Mouse (Mus musculus): ENCODE data around the gene Ahnak.

GRCm38 (mm10) chr19:8993625-8993912, 4.5 kb downstream of the Ahnak start:
- TF ChIP-seq CTCF (IDR thresholded peaks at IDR 0.05; ENCODE audit: low read depth) (no peak), EP300 (IDR thresholded peaks at IDR 0.05; ENCODE audit: low read depth) (no peak)
